Mouse (Mus musculus) testis, adult 2 months (tissue): ENCODE results near the gene Plscr2.

Source experiments
- CTCF ChIP-seq: fragments of 200-500 bp; IDR thresholded peaks from 2 replicates; pipeline ENCODE4 v1.5.1; 2012; ENCODE audit warnings: low read depth, mild to moderate bottlenecking, inconsistent platforms, low read length, moderate library complexity; ENCODE audit not compliant: control insufficient read depth, insufficient read depth, insufficient replicate concordance
- POLR2A ChIP-seq: fragments of 200-500 bp; IDR thresholded peaks from 2 replicates; pipeline ENCODE4 v1.6.1; 2012; ENCODE audit warnings: low read depth, mild to moderate bottlenecking, inconsistent platforms, low read length, moderate library complexity; ENCODE audit not compliant: control insufficient read depth

DNA sequence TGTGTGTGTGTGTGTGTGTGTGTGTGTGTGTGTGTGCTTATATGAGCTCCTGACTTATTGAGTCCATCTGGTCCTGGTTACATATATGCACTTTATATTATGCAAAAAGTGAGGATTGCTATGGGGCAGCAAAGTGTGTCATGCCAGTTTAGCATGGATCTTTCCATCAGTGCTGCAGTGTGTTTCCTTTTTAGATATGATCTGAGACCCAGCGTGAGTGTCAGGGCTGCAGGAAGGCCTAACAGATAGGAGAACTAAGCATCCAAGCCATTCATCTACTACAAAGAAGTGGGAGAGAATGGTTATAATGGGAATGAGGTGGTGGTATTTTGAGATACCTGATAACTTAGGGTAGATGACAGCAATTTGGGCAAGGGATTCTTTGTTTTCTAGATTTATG, 4.6 kb downstream of the Plscr2 start:
- TF ChIP-seq CTCF (no peak), POLR2A (no peak)
